In genomic region chr13:110724836-110725235, GRCm38 (mm10) we compare ENCODE assay signal across 25 mouse cellular contexts.
DNase-seq lines count a peak whose midpoint lies in the region; ATAC-seq lines count a peak whose summit lies in the region.
"Had no signal": no experiment of that assay in that cellular context is flagged by ENCODE, and none has a peak within 500 bp of the region (broad histone marks: within the 10 kb centered on the region; RNA-seq: fewer than 3 reads in every experiment).

No protein-coding gene starts in this region.

- no peak overlapping the region for H3K9ac ChIP-seq in forebrain, embryonic 14.5 days (ENCODE audit: low read length)
- no peak overlapping the region for H3K9ac ChIP-seq in forebrain, embryonic 15.5 days (replicated peaks)
- H3K9ac ChIP-seq in embryonic facial prominence, embryonic 12.5 days: no peak overlapping the region
- no peak overlapping the region for H3K9ac ChIP-seq in embryonic facial prominence, embryonic 14.5 days (ENCODE audit: low read depth, low read length)
- no peak overlapping the region for H3K9ac ChIP-seq in kidney, embryonic 15.5 days
- H3K9ac ChIP-seq: forebrain, embryonic 12.5 days had no signal

- peak; percentile 23; the same call in 1 of the 2 replicates for ATAC-seq in forebrain, embryonic 14.5 days
- no peak for ATAC-seq in forebrain, embryonic 15.5 days (replicated peaks)
- ATAC-seq in embryonic facial prominence, embryonic 12.5 days (ENCODE audit: insufficient number of reproducible peaks, insufficient read depth, low FRiP score, low TSS enrichment): peak; percentile 28; the same call in 1 of the 2 replicates
- ATAC-seq in embryonic facial prominence, embryonic 14.5 days (ENCODE audit: low read depth): peak; percentile 75; the same call in 1 of the 2 replicates
- no peak for ATAC-seq in kidney, embryonic 15.5 days (replicated peaks; ENCODE audit: low FRiP score)
- no peak for ATAC-seq in inflammation-experienced regulatory T-cells, adult 6 months
- ATAC-seq: activated CD4-positive, CD25-positive, alpha-beta regulatory T cell, adult 4 months; CD4-positive, CD25-positive, alpha-beta regulatory T cell, adult 4 months; forebrain, embryonic 16.5 days; Patski had no signal

- H3K27ac ChIP-seq in forebrain, embryonic 14.5 days (ENCODE audit: low read depth, low read length): no peak overlapping the region
- no peak overlapping the region for H3K27ac ChIP-seq in forebrain, embryonic 15.5 days (replicated peaks)
- H3K27ac ChIP-seq in embryonic facial prominence, embryonic 12.5 days: peak overlapping the region; percentile 3; the same call in 1 of the 2 replicates
- no peak overlapping the region for H3K27ac ChIP-seq in embryonic facial prominence, embryonic 14.5 days (replicated peaks; ENCODE audit: low read depth, low read length)
- no peak overlapping the region for H3K27ac ChIP-seq in kidney, embryonic 15.5 days
- H3K27ac ChIP-seq: forebrain, embryonic 10.5 days; forebrain, embryonic 12.5 days had no signal

- H3K4me3 ChIP-seq in forebrain, embryonic 14.5 days (ENCODE audit: low read depth, low read length): no peak overlapping the region
- no peak overlapping the region for H3K4me3 ChIP-seq in forebrain, embryonic 15.5 days
- H3K4me3 ChIP-seq in embryonic facial prominence, embryonic 12.5 days: no peak overlapping the region
- no peak overlapping the region for H3K4me3 ChIP-seq in embryonic facial prominence, embryonic 14.5 days (ENCODE audit: low read depth, low read length)
- H3K4me3 ChIP-seq in kidney, embryonic 15.5 days (replicated peaks): no peak overlapping the region
- H3K4me3 ChIP-seq: erythroblast, embryonic 14.5 days; forebrain, embryonic 10.5 days; forebrain, embryonic 12.5 days had no signal

- H3K36me3 ChIP-seq in forebrain, embryonic 14.5 days (ENCODE audit: control insufficient read depth, insufficient read depth, low read length): no peaks in the 10 kb centered on the region
- no peaks in the 10 kb centered on the region for H3K36me3 ChIP-seq in forebrain, embryonic 15.5 days
- H3K36me3 ChIP-seq in embryonic facial prominence, embryonic 12.5 days: no peaks in the 10 kb centered on the region
- H3K36me3 ChIP-seq in embryonic facial prominence, embryonic 14.5 days (ENCODE audit: control insufficient read depth, insufficient read depth, low read length): no peaks in the 10 kb centered on the region
- H3K36me3 ChIP-seq in kidney, embryonic 15.5 days: no peaks in the 10 kb centered on the region
- H3K36me3 ChIP-seq: forebrain, embryonic 10.5 days; forebrain, embryonic 12.5 days; G1E had no signal

- H3K27me3 ChIP-seq in forebrain, embryonic 14.5 days (replicated peaks; ENCODE audit: control insufficient read depth, insufficient read depth, low read length): no peaks in the 10 kb centered on the region
- no peaks in the 10 kb centered on the region for H3K27me3 ChIP-seq in forebrain, embryonic 15.5 days
- H3K27me3 ChIP-seq in embryonic facial prominence, embryonic 12.5 days: no peaks in the 10 kb centered on the region
- no peaks in the 10 kb centered on the region; the same call in 1 of the 2 replicates for H3K27me3 ChIP-seq in embryonic facial prominence, embryonic 14.5 days (replicated peaks; ENCODE audit: control insufficient read depth, insufficient read depth, low read length)
- no peaks in the 10 kb centered on the region for H3K27me3 ChIP-seq in kidney, embryonic 15.5 days
- H3K27me3 ChIP-seq: CH12.LX; forebrain, embryonic 12.5 days; Patski had no signal

- H3K4me2 ChIP-seq in forebrain, embryonic 14.5 days (ENCODE audit: low read length): no peak overlapping the region
- H3K4me2 ChIP-seq in forebrain, embryonic 15.5 days (replicated peaks): no peak overlapping the region
- H3K4me2 ChIP-seq in embryonic facial prominence, embryonic 12.5 days (replicated peaks): no peak overlapping the region
- no peak overlapping the region for H3K4me2 ChIP-seq in embryonic facial prominence, embryonic 14.5 days (ENCODE audit: low read depth, low read length)
- H3K4me2 ChIP-seq in kidney, embryonic 15.5 days: no peak overlapping the region
- H3K4me2 ChIP-seq: forebrain, embryonic 12.5 days had no signal

- WGBS in forebrain, embryonic 14.5 days: 64% methylated on average over 2 of the region's 2 CpGs
- WGBS in forebrain, embryonic 15.5 days: 69% methylated on average over 2 of the region's 2 CpGs
- 37% methylated on average over 2 of the region's 2 CpGs for WGBS in embryonic facial prominence, embryonic 12.5 days
- 45% methylated on average over 2 of the region's 2 CpGs for WGBS in embryonic facial prominence, embryonic 14.5 days
- 58% methylated on average over 2 of the region's 2 CpGs for WGBS in kidney, embryonic 15.5 days

- no peaks in the 10 kb centered on the region; the same call in 1 of the 2 replicates for H3K4me1 ChIP-seq in forebrain, embryonic 14.5 days (ENCODE audit: control insufficient read depth, insufficient read depth, low read length)
- H3K4me1 ChIP-seq in forebrain, embryonic 15.5 days: no peaks in the 10 kb centered on the region
- peaks cover 16% of the 10 kb centered on the region for H3K4me1 ChIP-seq in embryonic facial prominence, embryonic 12.5 days
- peaks cover 30% of the 10 kb centered on the region for H3K4me1 ChIP-seq in embryonic facial prominence, embryonic 14.5 days (ENCODE audit: control insufficient read depth, insufficient read depth, low read length)
- H3K4me1 ChIP-seq in kidney, embryonic 15.5 days: no peaks in the 10 kb centered on the region
- H3K4me1 ChIP-seq: forebrain, embryonic 10.5 days; forebrain, embryonic 12.5 days had no signal

- H3K9me3 ChIP-seq in forebrain, embryonic 14.5 days (replicated peaks; ENCODE audit: control insufficient read depth, low read length): no peaks in the 10 kb centered on the region
- no peaks in the 10 kb centered on the region for H3K9me3 ChIP-seq in forebrain, embryonic 15.5 days
- H3K9me3 ChIP-seq in embryonic facial prominence, embryonic 12.5 days: no peaks in the 10 kb centered on the region
- no peaks in the 10 kb centered on the region for H3K9me3 ChIP-seq in embryonic facial prominence, embryonic 14.5 days (ENCODE audit: control insufficient read depth, low read length)
- no peaks in the 10 kb centered on the region for H3K9me3 ChIP-seq in kidney, embryonic 15.5 days (replicated peaks)
- H3K9me3 ChIP-seq: forebrain, embryonic 10.5 days; forebrain, embryonic 12.5 days had no signal

- DNase-seq in forebrain, embryonic 14.5 days (ENCODE audit: low spot score): no peak
- DNase-seq in embryonic facial prominence, embryonic 14.5 days (ENCODE audit: low spot score): no peak
- DNase-seq in layer of hippocampus, adult 9-11 months: no peak
- DNase-seq: adrenal gland, adult 8-10 months; adrenal gland, postnatal 14 days; adrenal gland, postnatal 36 days; B cell, adult 2 months; cerebellum, adult 11-12 months; cerebellum, adult 2 months; cerebellum, adult 9-10 months; cerebellum, postnatal 10 days; cerebellum, postnatal 25 days had no signal

Comparison
In these comparisons a context has a peak if more than half of its experiments do, and no peak if none do; other contexts are left out.
1. ATAC-seq: peak in forebrain, embryonic 14.5 days (single experiment), embryonic facial prominence, embryonic 12.5 days (single experiment) and embryonic facial prominence, embryonic 14.5 days (single experiment); none in forebrain, embryonic 15.5 days (single experiment), kidney, embryonic 15.5 days (single experiment) and inflammation-experienced regulatory T-cells, adult 6 months (single experiment).